Mouse (Mus musculus) testis, postnatal 14 days (tissue): ENCODE results near the gene Pitpna.
"Not testable (repeated sequence)": the region's sequence is repeated elsewhere in the genome, so short reads cannot be mapped to it uniquely, and the experiment has no call there.

ENCODE experiments used
- DNase-seq: peaks from one replicate; pipeline ENCODE4 v3.0.0; 2021; ENCODE audit warnings: low spot score

Gene Pitpna

DNA sequence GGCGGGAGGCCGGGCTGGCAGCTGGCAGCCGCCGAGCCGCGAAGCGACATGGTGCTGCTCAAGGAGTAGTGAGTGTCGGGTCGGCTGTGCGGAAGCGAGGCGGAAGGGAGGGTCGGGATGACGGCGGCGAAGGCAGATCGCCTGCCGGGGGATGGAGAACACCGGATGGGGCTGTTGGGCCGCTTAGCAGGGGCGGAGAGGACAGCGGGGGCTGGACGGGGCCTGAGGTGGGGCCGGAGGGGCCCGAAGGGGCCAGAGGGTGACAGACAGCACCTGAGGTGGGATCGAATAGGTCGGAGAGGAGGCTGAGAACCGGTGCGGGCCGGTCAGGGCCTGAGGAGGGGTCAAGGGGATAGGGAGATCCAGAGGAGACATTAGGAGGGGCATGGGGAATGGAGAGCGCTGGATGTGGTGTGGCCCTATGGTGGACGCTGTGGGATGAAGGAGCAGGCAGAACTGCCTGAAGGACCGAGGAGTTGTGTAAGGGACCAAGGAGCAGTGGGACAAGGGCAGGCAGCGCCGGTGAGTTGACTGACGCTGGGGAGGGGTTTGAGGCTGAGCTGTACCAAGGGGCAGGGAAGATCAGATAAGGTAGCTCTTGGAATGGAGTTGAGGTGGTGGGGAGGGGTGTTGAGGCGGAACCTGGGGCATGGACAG is 516 bp downstream of the Pitpna start:
- peak; percentile 36 for DNase-seq

DNA sequence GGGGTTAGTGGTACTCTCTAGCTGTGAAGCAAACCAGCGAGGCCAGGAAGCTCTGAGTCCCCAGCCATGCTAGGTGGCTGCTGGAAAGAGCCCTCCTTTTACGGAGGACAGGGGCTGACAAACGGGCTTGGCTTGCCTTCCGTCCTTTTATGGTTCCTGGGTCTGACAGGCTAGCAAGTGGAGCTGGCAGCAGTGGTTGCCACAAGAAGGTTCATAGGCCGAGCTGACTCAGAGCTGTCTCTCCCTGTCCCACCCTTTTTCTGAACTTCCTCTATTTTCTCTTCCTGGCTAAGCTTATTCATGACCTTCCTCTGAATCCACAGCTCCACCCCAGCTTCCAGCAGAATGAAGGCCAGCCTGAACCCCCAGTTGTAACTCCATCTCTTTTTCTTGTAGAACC is 4.7 kb downstream of the Pitpna start:
- no peak for DNase-seq

DNA sequence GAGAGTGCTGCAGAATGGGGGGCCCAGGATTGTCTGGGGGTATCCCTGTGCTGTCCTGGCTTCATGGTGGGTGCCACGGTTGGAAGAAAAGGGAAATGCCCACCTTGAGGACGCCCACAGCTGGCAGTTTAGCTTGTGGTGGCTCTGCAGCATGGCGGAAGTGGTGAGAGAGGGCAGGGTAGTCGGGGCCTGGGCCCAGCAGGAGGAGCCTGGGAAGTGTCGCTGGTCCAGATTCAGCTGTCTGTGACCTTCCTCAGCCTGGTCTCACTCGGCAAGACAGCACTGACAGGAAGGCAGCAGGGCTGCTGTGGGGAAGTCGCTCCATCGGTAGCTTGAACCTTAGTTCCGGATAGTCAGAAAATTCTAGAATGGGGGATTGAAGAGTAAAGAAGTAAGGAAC is 6.5 kb downstream of the Pitpna start:
- no peak for DNase-seq

DNA sequence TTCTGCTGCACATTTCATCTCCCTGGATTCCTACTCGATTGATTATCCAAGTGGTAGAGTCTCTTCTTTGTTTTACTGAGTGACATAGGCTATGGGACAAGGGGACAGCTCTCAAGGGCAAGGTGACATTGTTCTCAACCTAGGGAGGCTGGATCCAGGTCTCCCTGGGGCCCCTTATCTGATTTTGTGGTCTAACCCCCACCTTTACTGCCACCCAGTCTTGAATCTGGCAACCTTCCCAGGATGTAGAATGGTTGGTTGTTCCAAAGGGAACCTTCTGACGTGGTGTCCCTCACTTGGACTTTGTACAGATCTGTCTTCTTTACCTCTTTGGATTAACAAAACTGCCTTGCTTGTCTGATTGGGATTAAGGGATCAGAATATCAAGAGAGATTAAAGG is 7.5 kb downstream of the Pitpna start:
- DNase-seq = no peak

DNA sequence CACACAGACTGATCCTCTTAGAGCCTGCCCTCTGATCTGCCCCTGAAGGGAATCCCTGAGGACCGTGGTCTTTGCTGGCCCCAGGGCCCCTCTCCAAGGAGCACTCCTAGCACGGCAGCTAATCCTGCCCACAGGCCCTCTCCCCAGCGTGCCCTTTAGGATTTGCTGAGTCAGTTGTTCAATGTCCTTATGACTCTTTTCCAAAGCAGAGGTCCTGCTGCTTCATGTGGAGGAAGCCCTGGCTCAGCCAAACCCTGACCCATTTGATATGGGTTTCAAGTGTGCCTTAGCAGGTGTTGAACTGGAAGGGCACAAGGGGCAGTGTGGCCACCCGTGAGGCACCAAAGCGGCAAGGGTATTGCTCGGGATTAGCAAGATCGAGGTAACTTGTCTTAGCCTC is 7.9 kb downstream of the Pitpna start:
- DNase-seq = no peak

DNA sequence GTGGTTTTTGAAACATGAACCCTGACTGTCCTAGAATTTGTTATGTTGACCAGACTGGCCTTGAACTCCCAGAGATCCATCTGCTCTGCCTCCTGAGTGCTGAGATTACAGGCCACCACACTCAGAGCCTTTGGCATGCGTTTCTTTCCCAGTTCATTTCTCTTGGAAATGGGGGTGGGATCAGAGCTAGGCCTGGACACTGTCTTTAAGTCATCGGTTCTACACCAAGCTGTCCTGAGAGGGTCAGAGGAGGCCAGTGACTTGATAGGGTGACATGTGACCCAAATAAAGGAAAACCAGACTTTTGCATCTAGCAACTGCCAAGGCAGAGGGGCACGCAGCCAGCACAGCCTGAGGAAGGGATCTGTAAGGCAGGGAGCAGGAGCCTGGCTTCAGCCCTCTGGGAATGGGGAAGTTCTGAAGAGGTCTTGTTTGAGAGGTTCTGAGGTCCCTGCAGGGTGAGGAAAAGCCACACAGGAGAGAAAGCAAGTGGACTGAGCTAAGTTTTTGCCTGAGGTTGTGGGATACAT is 8.9 kb downstream of the Pitpna start:
- no peak for DNase-seq

DNA sequence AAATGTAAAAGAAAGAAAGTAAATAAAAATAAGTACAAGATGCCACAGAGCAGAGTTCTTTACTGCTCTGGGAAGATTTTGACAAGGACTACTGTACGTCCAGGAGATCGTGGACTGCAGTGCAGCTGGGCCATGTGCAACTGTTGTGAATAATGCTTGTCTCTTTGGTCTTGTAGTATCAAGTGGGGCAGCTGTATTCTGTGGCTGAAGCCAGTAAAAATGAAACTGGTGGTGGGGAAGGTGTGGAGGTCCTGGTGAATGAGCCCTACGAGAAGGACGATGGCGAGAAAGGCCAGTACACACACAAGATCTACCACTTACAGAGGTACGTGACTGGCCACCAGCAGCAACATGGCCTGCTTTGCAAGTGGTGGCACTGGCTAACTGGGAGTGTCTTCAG is 10.1 kb downstream of the Pitpna start:
- no peak for DNase-seq

DNA sequence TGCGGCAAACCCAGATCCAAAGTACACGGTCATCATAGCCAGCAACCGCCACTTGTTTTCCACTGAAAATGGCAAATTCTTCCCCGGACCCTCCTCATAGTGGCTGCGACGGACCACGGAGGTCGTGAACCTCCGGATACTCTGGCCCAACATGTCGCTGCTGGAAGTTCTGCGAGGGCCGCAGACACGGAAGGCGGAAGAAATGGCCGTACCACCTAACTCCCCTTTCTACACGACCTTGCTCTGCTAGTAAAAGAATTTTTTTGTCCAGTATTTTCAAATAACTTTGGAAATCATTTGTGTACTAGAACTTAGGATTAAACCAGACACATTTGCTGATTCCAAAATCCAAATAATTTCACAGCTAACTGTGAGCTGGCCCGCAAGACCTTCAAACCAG is 11.9 kb downstream of the Pitpna start:
- DNase-seq = not testable (repeated sequence)

DNA sequence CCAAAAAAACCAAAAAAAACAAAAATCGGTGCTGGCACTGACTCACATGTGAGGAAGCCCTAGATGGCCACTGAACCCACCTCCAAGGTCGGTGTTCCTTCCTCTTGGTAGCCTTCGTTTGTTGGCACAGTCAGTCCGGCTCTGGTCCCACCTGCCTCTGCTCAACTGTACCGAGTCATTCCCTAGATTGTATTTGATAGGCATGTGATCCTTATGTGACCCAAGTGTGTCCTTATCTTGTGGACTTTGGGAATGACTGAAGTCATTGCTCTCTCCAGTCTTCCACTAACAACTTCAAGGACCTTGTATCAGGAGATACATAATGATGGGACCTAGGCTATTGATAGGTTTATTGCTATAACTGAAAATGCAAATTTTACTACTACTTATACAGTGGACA is 16.9 kb downstream of the Pitpna start:
- no peak for DNase-seq

DNA sequence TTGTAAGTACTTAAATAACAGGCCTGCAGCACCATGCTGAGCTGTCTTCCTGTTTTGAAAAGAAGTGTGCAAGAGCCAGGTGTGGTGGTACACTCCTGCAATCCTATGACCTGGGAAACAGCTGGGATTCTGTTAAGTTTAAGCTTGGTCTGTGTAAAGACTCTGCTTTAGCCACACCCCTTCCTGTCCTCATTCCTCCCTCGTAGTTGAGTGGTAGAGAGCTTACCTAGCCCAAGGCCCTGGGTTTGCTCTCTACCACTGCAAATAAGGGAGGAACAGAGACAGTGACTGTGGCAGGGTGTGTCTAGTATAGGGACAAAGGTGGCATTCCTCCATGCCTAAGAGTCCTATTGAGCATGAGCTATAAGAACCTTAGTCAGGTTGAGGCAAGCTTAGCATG is 17.4 kb downstream of the Pitpna start:
- no peak for DNase-seq

DNA sequence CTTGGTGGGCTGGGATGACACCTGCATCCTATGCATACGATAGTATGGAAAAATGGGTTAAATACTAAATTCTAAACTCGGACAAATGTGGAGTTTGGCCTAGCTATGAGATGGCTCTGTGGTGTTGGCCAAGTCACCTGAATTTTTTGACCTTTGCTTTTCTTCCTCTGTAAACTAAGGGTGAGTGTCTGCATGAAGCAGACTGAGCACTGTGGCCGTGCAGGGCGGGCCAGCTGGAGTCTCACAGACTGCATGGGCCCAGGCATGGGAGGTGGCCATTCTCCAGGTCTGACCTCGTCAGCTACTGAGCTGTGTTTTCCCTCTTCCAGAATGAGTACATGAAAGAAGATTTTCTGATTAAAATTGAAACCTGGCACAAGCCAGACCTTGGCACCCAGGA is 20.9 kb downstream of the Pitpna start:
- no peak for DNase-seq

DNA sequence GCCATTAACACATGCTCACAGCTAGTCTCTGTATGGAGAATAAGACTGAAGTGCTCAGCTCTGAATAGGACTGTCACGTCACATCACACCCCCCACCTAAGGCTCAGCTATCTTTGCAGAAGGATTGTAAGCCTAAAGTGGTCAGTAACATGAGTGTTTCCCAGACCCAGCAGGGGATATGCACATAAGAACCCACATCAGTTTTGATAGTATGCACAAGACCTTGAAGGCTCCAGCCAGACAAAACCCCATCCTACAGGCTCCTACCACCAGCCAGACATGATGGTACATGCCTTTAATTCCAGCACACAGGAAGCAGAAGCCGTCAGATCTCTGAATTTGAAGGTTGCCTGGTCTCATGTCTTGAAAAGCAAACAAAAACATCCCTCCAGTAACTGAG is 22.1 kb downstream of the Pitpna start:
- no peak for DNase-seq

DNA sequence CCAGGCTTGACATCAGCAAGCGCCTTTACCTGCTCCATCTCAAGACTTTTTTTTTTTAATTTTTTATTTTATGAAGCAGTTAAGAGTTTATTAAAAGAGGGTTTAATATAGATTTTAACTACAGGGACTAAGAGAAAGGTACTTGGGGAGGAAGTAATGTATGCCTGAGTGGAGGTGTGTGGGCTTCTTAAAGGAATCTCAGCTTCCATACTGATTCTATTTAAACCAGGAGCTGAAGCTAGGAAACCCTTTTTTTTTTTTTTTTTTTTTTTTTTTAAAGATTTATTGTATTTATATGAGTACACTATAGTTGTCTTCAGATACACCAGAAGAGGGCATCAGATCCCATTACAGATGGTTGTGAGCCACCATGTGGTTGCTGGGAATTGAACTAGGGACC is 26.9 kb downstream of the Pitpna start:
- no peak for DNase-seq

DNA sequence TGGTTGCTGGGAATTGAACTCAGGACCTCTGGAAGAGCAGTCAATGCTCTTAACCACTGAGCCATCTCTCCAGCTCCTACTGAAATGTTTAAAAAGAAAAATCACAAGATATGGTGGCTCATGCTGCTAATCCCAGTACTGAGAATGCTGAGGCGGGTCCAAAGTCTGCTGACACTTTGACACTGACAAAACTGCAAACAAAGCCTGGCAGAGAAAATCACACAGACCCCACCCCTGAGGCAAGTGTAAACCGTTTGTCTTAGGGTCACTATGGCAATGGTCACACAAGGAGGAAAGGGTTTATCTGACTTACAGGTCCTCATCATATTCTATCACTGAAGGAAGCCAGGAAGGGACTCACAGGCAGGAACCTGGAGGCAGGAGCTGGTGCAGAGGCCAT is 27.7 kb downstream of the Pitpna start:
- no peak for DNase-seq

DNA sequence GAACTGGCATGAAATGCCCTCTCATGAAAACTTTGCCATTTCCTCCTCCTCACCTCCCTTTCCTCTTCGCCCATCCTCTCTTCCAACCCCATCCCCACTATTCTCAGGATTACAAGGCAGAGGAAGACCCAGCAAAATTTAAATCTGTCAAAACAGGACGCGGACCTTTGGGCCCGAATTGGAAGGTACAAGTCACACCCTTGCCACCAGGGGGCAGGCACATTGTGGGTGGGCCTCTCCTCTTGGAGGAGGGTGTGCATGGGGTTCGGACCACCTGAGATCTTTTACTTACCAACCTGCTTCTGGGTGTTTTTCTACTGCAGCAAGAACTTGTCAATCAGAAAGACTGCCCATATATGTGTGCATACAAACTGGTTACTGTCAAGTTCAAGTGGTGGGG is 31.2 kb downstream of the Pitpna start:
- DNase-seq = no peak

DNA sequence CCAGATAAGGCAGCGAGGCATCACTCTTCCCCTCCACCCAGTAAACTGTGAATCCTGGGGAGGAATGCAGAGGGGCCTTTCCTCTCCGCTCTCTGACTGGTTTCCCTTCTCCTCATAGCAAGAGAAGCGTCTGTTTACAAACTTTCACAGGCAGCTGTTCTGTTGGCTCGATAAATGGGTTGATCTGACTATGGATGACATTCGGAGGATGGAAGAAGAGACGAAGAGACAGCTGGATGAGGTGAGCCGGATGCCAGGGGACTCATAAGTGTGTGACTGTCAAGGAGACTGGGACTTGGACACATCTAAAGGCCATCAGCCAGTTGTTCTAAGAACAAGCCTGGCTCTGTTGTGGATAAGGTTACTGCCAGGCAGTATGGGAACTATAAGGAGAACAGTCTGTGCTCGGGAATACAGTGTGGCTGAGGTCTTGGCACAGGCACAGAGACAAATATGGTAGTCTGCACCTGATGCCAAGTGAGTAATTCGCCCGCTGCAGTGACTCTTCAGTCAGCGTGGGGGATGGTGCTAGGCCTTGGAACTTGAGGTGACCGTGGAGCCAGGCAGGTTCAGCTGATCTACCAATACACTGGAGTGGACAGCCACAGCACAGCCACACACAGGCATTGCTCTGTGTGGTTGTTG is 32.4 kb downstream of the Pitpna start:
- DNase-seq = no peak

DNA sequence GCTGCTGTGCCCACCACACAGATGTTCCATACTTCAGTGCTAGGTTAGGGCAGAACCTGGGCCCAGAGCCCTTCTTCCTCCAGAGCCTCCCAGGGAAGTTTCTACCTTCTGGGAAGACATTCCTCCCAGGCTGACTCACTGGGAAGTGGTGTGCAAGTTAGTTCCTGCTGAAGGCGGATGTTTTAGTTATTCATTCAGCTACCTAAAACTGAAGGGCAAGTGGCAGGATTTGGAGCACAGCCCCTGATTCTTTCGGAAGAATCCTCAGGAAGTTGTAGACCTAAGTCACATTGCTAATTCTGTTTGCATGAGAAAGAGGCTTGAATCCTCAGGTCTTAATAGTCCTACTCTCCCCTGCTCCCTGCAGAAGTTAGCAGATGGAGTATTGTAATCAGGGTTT is 33.5 kb downstream of the Pitpna start:
- DNase-seq = no peak

DNA sequence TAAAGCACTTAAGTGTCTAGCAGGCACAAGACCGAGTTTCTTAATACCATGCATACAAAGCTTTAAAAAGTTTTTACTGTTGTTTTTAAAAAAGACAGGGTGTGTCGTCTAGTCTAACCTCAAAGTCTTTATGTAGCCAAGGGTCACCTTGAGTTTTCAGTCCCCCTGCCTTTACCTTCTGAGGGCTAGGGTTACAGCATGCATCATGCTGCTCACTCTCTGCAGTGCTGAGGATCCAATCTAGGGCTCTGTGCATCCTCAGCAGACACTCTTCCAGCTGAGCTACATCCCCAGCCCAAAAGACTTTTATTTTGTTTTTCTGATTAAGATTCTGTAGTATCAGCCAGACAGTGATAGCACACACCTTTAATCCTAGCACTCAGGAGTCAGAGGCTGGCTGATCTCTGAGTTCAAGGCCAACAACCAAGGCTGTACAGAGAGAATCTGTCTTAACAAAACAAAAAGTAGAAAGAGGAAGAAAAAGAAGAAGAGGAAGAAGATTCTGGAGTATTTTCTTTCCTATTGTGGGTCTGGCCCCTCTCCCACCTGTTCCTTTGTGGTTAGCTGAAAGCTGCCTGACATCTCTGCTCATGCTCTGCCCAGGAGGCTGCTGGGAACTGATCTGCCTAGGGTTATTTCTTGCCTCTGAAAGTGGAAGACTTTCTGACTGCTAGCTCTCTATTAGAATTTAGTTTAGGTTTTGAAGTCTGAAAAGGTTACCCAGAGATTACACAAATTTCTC is 34.9 kb downstream of the Pitpna start:
- DNase-seq = no peak

DNA sequence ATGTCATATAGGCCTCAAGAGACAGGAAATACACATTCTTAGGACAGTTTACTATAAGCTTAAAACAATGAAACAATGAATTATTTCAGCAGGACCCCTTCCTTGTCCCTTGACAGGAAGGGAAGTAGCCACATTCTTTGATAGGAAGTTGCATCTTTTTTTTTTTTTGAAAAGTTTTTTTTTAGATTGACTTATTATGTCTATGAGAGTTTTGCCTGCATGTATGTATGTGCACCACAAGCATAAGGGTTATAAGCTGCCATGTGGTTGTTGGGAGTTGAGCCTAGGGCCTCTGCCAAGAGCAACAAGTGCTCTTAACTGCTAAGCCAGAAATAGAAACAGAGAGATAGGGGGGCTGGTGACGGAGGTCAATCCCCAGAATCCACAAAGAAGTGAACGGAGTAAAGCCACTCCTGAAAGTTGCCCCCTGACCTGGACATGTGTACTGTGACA is 36.2 kb downstream of the Pitpna start:
- no peak for DNase-seq

DNA sequence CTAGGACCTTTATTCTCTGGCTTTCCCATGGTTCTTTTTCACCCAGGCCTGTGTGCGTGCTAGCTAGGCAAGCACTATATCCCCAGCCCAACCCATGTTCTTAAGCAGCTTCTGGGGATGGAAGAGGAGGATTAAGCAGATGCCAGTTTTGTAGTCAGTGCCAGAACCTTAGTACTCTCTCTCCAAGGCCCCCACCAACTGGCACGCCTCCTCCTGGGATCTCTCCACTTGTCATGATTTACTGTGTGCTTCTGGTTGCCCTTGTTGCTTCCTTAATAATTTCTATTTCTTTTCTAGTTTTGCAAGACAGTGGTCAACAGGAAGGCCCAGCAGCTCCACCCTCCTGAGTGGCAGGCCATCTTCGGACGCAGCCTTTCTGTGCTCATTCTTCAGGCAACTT is 37.9 kb downstream of the Pitpna start:
- no peak for DNase-seq

DNA sequence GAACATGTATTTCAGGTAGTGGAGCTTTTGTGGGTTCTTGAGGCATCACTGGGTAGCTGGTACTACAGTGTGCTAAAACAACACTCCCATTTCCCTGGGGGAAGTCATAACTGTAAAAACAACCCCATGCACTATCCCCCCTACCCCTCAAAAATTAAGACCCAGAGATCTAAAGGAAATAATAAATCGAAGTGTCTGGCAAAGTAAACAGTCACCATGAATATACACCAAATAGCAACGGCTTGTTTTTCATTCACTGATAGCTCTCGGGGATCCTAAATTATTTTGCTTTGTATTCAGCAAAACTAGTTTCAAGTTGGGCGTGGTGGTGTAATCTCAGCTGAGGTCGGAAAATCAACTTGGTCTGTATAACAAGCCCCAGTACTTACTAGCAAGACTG is 42.2 kb downstream of the Pitpna start:
- DNase-seq = no peak

DNA sequence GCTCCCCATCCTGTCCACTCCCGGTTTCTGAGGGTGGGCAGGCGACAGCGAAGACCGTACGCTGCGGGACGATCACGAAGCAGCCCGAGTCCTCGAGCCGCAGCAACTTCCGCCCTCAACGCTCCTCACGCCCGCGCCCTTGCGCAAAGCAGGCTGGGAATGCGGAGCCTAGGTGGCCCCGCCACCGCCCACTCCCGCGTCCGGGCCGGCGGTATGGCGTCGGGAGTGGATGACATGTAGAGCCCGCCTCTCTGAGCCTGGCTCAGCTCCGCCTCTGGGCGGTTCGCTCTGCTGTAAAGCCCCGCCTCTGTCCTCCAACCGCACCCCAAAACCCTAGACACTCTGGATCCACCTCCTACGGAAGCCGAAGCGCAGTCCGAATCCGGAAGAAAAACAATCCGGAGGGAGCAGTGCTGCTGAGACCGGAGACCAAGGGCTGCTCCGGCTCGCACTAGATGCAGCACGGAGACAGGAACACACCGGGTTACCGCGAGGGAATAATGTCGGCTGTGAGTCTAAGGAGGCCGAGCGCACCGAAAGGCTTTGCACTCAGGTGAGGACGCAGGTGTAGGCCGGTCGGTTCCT is 42.8 kb downstream of the Pitpna start, which contains the start of gene Inpp5k:
Inpp5k (plus strand) TSS at position 344 of the 585 bp plus-strand sequence.
- DNase-seq = peak; percentile 93
